Mouse (Mus musculus): Measurements from ENCODE around the gene Otoa. TPM values are rescaled to one million over a fixed set of nuclear protein-coding genes. Genes with fewer than 3 reads are reported as not detected.

Gene Otoa
- polyA plus RNA-seq, 3 experiments from 2014 or later: not detected

Other genes starting within 250 kb of the Otoa start
- 1 to 10 TPM in 2 of 3 experiments, under 1 TPM in 1; 0.73 to 2.7 (median 2.2) TPM for gene Eef2k, start 238.8 kb upstream of the Otoa start, polyA plus RNA-seq (2017; shearing (Covaris generic))
- gene Polr3e, start 163.9 kb upstream of the Otoa start, polyA plus RNA-seq (2017; shearing (Covaris generic)): 10 to 100 TPM in 1 of 3 experiments, 1 to 10 TPM in 2; 7.0 to 10.6 (median 8.7) TPM
- 1 to 10 TPM; 1.2 to 1.4 (median 1.3) TPM for gene Cdr2, start 99.3 kb upstream of the Otoa start, polyA plus RNA-seq (2017; shearing (Covaris generic))
- gene Mfsd13b, start 99.1 kb upstream of the Otoa start, polyA plus RNA-seq (2017; shearing (Covaris generic)): not detected
- gene Mettl9, start 47.2 kb upstream of the Otoa start, polyA plus RNA-seq (2017; shearing (Covaris generic)): 10 to 100 TPM in 1 of 3 experiments, 1 to 10 TPM in 2; 3.9 to 10.1 (median 7.1) TPM
- gene Igsf6, start 7.1 kb upstream of the Otoa start, polyA plus RNA-seq (2017; shearing (Covaris generic)): 1 to 10 TPM in 1 of 3 experiments, under 1 TPM in 2; 0.26 to 2.6 (median 0.61) TPM

Data from inflammation-experienced regulatory T-cells, adult 6 months (primary cell).